Mouse (Mus musculus): ENCODE results near the gene Sox15.

Gene Sox15

GRCm38 (mm10) chr11:69703814-69704612 is 48.9 kb downstream of the Sox15 start:
- DNase-seq: no peak

- DNase-seq: no peak
Observed at GRCm38 (mm10) chr11:69704613-69705010, 49.5 kb downstream of the Sox15 start.

All from embryo, embryonic 11 days (tissue).